Mouse (Mus musculus) layer of hippocampus, adult 9-11 months (tissue): ENCODE measurements around the gene Ucp2.
A peak's percentile ranks its signal among the peaks of the same experiment; 100 is the strongest.

ENCODE experiments used
- DNase-seq: peaks from one replicate; pipeline ENCODE4 v3.0.0; 2022

Gene Ucp2

DNA sequence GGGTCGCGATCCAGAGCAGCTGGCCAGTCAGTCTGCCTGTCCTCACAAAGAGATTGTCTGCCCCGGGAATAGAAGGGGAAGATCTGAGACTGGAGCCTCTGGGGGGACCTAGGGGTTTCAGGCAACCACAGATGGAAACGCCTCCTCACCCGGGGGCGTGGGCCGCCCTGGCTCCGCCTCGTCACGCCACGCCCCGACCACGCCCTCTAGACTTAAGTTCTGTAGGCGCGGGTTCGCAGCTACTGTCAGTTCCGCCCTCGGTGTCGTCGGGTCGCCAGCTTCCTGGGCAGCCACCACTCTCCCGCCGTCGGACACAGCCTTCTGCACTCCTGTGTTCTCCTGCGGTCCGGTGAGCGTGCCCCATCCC lies at the start of gene Ucp2:
Gene Ucp2, plus strand, starts transcription at position 221 of the 367 bp plus-strand sequence.
- peak; percentile 82 for DNase-seq

DNA sequence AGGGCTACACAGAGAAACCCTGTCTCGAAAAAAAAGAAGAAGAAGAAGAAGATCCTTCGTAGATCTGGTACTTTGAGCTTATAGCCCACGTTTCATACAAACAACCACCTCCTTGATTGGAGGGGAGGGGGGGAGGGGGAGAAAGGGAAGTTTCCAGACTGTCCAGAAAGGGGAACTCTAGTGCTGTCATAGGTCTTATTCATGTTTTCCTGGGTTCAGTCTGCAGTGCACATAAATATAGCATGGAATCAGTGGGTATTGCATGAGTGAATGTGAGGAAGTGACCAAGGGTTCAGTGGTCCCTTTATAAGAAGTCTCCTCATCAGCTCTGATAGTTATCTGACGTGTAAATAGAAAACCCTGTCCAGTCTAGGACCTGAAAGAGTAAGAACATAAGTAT lies 49.4 kb upstream of the Ucp2 start:
- DNase-seq, result no peak

DNA sequence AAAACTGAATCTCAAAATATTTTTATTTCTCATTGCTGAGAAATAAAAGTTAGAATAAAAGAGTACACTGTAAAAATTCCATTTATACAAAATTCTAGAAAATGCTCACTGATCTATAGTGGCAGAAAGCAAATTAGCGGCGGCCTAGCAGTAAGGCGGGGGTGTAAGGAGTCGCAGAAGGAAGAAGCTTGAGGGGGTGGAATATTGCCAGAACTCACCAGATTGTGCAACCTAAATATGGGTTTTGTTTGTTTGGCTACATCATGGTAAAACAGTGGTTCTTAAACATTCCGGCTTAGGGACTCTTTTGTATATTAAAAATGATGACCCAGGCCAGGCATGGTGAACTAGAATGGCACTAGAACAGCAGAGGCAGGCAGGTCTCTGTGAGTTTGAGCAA lies 46.9 kb upstream of the Ucp2 start:
- no peak for DNase-seq

DNA sequence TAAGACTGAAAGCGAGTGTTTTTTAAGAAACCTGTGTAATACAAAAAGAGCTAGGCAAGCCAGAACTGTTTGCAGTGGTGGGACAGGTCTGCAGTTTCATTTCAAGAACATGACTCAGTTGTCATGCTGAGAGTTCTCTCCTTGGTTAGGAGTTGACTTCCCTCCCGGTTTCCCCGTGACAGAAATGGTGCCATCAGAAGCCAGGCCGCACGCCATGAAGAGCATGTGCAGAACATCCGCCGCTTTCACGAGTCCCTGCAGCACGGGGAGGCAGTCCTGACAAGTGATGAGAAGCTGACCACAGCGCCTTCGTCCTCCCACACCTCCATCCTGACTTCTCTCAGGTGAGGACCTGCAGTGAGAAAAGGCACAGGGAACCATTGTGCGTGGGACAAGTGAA lies 44.6 kb upstream of the Ucp2 start:
- DNase-seq, result no peak

DNA sequence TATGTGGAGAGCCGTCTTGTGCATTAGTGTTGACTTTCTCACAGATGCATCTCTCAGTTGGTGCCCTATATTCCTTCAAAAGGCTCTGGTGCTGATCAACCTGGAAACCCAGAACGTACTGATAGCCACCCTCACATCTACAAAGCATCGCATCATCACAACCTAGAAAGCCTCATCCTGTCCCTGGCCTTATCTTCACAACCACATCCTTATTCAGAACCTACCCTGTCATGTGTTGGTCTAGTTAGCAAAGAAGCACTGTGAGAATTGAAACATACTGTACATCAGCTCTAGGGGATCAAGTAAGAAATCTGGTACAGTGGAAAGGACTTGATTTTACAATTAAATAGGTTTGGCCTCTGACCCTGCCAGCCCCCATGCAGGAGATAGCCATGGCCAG lies 44.2 kb upstream of the Ucp2 start:
- no peak for DNase-seq

DNA sequence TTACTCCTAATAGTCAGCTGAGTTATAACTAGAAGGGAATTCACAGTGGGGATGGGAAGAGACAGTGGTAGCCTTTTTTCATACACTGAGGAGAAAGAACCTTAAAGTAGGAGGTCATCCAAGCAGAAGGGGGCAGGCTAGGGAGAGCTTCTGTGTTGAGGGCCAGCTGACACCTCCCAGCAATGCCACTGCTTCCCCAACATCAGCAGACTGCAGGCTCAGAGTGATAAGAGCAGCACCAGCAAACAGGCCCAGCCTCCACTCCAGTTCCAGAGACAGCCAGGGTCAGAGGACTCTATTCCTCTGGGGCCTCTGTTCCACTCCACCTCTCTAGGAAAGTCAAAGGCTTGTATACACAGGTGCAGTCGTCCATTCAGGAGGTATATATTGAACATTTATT lies 35.0 kb upstream of the Ucp2 start:
- no peak for DNase-seq

DNA sequence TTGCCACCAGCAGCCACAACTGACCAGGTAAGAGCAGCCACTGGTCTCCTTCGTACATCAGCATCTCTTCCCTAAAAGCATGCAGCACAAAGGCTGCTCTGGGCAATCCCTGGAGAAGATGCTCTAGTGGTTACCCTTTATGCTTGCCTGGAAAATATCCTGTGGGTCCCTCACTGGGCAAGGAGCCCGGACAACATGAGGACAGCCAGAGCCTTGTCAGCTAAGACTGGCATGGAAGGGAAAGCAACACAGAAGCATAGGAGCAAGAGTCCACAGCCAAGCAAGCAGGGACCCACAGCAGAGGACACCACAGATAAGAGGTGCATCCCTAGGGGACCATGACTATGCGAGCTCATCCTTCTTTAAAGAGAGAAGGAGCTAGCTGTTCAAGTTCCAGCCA lies 33.3 kb upstream of the Ucp2 start:
- no peak for DNase-seq

DNA sequence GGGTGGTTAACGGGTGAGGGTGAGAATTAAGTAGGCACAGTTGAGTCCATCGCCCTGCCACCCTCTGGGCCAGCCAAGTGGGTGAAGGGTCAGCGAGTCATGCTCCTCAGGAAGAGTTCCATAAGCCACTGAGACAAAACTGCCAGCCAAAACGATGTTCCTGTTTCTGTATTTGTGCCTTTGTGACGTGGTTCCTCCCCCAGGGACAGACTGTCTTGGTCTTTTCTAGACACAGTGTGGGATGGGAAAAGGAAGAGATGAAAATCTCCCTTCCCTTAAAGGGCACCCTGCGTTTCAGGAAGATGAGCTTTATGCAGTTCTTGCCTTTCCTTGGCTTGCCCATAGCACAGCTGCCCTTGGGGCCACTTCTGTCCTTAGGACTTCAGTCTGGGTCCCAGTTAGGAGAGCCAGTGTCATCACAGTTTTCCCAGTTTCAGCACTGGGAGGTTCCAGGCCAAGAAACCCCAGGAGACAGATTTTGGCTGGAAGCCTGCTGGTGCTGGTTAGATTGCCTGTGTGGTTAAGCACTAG lies 31.5 kb upstream of the Ucp2 start:
- peak; percentile 91 for DNase-seq

DNA sequence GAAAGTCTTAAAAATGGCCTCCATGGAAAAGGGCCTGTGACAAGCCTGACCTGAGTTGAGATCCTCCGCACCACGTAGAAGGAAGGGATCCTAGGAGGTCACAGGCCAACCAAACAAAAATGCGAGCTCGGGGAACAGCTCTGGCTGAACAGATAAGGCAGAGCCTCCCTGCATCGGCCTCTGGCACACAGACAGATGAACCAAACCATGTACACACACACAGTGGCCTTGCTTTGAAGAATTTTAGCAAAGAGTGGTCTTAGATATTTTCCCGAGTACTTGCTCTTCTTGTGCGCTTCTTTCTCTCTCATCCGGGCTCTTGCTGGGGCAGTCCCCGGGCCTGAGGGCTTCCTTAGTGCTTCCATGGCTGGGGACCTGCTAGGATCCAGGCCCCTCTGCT lies 29.9 kb upstream of the Ucp2 start:
- DNase-seq, result no peak

DNA sequence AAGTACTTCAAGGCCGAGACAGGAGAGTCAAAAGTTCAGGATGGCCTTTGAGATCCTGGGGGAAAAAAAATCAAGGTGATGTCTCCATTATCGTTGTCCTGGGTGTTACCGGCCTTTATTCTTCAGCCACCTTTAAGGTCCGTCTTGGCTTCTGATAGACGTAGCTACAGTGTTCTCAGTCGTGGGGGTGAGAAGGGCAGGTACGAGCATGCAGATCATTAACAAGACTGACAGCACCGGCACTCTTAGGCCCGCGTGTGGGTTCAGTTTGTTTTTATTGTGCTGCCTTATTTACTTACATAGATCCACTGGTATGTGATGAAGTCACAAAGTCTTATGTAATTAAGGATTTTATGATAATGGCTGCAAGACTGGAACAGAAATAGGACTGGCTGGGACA lies 29.4 kb upstream of the Ucp2 start:
- DNase-seq, result no peak

DNA sequence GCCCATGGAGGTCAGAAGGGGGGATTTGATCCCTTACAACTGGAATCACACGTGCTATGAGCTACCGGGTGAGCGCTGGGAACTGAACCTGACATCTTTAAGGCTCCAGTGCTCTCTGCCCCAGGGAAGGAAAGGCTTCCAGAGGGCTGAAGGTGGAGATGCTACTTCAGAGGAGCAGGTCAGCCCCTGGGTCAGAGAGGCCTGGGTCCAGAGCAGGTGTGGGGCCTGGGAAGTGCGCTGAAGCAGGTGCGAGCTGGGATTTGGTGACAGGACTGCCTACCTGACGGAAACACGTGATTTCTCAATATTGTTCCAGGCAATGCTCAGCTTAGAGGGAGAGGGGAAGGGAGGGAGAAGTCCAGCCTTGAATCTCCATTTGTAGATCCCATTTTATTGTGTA lies 28.9 kb upstream of the Ucp2 start:
- no peak for DNase-seq

DNA sequence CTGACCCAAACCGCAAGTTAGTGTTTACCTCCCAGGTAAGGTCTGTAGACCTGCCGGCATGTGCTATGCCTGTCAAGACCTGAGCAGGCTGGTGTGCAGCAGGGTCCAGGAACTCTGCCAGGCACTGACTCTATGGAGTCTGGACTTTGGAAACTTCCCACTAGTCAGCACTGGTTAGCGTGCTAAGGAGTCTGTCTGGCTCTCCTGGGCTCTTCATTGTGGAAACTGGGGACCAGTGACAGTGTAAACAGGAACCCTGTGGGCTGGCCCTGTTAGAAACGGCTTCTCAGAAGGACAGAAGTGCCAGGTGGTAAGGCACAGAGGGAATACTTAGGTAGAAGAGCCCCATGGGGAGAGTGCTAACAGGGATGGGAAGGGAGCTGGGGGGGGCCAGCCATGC lies 27.9 kb upstream of the Ucp2 start:
- DNase-seq, result no peak

DNA sequence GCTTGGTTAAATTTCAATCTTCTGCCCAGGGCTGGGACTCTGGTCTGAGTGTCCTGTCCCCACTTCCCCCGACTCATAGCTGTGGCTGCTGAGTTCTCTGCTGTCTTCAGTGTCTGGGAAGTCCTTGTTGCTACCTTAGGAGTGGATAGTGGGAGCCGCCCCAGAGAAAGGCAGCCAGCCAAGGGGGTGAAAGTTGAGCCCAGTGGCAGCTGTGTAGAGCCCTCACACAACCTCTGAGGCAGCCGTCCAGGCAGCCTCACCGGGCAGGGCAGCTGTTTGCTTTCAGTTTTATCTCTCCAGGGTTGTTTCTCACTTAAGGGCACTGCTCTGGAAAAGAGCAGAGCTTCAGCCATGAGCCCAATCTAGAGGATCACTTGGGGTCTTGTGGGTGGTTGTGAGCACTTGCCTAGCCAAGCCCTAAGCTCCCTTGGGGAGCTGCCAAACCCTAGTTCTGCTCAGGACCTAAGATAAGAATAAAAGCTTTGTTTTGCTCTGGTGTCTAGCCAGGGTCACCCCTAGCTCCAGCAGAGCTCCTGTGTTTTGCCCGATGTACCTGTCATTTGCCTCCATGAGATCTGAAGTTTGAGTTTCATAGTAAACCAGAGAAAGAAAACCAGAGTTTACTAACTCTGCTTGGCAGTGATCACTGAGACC lies 27.4 kb upstream of the Ucp2 start:
- DNase-seq, result peak; percentile 45

DNA sequence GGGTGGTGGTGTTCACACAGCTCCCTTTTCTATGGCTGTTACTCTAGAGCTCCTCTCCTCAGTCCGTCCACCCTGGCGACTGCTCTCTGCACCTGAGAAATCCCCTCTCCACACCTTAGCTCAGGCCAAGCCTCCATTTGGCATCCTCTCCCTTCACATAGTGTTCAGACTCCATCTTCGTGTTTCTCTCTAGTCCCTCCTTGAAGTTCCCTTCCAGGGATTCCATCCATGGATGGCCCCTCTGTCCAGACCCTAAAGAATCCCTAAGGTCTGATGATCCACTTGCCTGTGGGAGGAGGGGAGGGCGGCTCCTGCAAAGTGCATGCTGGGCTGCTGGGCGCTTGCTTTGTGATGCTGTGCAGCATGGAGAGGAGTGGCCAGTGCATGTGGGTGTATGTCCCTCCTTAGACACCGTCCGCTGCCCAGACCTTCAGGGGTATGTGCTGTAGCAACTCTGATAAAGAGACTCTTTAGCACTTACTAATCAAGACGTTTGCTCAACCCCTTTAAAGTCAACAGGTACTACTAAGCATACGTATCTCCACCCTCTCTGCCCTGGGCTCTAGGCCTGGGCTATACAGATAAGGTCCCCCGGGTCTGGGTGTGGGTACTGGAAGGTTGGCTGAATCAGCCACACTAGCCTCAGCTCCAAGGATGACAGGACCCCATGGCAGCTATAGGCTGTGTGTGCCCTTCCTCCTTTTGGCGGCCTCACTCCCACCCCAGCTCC lies 26.2 kb upstream of the Ucp2 start:
- DNase-seq, result no peak

DNA sequence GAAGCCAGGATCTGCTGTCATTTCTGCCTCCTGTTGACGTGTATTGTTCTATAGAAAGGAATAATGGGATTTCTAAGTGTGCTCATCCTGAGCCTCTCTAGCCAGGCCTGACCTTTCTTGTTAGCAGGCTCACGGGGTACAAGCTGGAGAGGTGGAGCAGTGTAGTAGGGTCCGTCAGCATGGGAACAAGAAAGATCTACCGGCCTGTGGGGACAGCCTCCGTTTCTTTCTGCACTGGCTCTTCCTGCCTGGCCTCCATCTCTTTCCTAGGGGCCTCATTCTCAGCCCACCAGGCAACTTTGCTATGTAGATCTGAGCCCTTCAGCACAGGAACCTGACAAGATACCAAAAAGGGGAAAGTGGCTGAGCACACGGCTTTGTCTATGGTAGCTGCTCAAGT lies 24.4 kb upstream of the Ucp2 start:
- DNase-seq, result no peak

DNA sequence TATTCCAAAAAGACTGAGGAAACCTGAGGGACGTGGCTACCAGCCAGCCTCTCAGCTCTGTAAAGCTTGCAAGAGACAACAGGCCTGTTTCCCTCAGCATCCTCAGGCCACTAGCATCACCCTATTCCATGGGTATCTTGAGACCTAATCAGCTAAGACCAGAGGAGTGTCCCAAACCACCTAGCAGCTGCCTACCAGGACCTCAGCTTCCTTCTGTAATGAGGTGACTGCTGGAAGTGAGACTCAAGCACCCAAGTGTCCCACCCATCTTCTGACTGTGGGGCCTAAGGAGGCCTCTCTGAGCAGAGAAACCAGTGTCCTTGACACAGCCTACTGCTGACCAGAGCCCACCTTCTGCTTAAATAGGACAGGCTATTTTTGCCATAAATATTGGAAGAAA lies 23.6 kb upstream of the Ucp2 start:
- DNase-seq, result no peak

DNA sequence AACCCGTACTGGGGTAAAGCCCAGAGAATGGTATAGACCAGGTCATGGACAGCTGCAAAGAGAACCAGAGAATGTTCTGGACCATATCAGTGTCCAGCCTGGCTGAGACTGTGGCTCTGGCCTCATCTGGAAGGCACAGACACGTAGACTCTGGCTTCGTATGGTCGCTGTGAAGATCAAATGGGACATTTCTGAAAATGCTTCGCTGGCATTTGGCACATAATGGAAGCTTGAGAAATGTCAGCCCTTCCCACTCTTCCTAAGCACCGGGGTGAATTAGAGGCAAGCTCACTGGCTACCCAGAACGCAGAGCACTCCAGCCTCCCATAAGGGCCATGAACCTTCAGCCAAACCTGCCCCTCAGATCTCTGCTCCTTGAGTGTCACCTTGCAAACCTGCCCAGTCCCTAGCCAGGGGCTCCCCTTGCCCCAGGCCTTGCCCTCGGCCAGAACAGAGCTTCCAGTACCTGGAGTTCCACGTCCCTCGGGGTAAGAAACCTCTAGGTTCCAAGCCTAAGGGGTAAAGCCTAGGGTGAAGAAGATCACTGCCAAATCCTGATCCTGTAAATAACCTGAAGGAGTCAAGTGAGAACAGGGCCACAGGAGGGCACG lies 22.2 kb upstream of the Ucp2 start:
- no peak for DNase-seq

DNA sequence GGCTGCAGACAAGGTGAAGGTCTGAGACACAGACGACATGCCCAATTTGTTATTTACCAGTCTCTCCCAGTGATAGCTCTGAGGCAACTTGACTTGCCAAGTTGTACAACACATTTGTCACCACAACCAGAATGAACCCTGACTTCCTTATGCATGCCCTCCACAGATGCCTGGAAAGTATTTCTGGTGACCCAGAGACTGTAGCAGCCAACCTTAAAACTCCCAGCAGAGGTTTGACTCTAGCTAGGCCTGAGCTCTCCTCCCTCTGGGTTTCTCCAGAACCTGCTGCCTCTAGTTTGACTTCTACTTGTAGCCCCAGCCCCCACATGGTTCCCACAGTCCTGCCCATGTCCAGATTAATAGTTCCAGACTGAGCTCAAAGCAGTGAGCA lies 21.7 kb upstream of the Ucp2 start:
- DNase-seq, result no peak

DNA sequence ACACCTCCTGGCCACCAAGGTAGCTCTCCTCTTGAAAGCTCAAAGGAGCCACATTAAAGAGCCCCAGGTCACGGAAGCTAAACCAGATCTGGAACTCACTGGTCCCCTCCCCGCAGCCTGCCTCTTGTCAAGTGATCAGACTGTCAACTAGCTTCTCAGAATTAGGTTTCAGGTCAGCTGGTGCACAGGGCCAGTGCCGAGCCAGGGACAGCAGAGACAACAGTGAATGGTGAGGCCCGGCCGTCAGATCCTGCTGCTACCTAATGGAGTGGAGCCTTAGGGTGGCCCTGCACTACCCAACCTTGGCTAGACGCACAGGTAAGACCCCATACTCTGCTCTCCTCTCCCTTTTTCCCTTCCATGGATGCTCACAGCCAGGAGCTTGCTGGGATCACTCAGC lies 20.4 kb upstream of the Ucp2 start, which contains the start of gene Ucp3:
Gene Ucp3, plus strand, starts transcription at position 214 of the 400 bp plus-strand sequence.
- no peak for DNase-seq

DNA sequence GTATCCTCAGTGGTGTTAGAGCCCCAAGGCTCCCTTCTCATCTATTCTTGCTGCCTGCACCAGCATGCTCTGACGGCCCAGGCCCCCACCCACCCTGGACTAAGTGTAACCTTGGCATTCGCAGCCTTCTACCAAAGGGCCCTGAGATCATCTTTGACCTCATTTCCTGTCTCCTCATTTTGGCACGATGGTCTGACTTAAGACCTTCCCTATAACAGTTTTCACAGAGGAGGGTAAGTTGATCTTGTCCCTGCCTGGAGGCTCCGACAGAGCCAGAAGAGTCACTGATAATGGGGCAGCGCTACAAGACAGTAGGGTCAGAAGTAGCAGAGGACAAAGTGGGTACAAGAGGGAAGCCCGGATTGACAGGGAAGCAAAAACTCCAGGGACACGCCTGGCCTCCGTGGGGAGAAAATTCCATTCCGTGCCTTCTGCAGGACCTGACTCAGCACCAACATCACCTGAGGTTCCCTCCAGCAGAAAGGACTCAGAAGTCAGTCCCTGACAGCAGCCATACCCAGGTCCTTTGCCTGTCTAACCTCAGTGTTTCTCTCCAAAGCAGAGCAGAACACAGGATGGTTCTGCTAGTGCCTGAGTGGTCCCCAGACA lies 19.2 kb upstream of the Ucp2 start:
- no peak for DNase-seq

DNA sequence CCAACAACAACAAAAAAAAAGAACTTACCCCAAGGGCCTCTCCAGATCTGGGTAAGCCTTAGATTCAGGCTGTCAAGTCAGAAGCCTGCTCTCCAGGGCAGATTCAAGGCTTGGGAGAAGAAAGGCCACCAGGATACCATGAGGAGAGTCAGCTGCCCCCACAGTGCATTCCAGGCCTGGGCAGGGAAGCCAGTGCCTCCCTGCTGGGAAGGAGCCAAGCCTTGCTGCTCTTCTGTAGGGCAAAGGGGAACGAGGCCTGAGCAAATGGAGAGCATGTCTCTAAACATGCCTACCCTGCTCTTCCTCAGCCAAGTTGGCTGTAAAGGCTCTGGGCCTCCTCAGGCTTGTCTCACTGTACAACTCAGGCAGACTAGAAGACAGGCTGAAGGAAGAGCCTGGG lies 18.5 kb upstream of the Ucp2 start:
- no peak for DNase-seq

DNA sequence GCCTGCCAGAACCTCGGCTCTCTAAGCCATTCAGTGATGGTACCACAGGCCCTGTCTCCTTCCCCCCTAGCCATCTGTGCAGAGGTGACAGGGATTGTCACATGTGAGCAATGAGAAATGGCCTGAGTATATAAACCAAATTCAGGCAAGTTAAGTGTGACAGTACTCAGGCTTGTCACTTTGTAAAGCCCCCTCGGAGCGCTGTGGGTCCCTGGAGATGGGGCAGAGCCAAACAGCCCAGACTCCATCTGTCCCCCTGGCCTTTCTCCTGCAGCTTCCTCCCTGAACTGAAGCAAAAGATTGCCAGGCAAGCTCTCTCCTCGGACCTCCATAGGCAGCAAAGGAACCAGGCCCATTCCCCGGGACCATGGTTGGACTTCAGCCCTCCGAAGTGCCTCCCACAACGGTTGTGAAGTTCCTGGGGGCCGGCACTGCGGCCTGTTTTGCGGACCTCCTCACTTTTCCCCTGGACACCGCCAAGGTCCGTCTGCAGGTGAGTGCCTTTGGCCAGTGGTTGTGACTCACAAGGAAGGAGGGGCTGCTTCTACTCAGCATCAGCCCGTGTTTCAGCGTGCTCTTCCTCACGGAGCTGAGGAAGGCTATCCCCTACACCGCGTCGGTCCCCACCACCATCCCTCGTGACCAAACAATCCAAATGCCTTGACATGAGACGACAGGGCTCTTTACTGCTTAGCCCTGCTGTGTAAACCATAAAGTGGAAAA lies 13.9 kb upstream of the Ucp2 start:
- no peak for DNase-seq

DNA sequence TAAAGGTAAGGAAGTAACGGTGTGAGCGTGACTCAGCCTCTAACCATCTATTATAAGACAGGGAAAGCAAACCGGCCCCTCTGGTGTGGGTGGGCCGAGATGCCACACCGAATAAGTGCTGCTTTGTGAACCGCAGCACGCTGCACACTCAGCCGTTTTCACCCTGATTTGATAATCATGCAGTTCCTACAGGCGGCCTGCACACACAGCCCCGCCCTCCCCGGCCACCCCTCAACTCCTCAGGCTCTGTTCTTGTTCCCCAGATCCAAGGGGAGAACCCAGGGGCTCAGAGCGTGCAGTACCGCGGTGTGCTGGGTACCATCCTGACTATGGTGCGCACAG lies 13.3 kb upstream of the Ucp2 start:
- no peak for DNase-seq
